Comparison of ENCODE assay signal across 21 mouse cellular contexts in the genomic region with DNA sequence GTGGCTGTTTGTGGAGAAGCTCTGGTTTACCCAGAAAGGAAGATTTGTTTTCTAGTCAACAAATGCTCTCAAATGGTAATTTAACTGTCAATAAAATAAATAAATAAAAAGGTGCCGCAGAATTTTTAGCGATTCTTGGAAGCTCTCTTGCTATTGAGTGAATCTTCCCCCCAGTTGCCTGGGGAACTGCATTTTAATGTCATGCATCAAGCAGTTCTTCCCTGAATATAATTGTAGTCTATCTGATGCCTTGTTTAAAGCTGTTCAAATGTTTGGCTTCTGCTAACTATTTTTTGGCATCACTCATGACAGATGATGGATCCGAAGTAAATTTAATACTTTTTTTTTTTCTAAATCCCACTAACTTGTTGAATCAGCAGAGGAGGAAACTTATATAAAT.
"Had no signal": no experiment of that assay in that cellular context is flagged by ENCODE, and none has a peak within 500 bp of the region (broad histone marks: within the 10 kb centered on the region; RNA-seq: fewer than 3 reads in every experiment).

No protein-coding gene starts in this region.

- H3K27ac ChIP-seq: kidney, embryonic 15.5 days; left cerebral cortex, adult 2 months; liver, embryonic 12.5 days; liver, embryonic 15.5 days; lung, embryonic 15.5 days; midbrain, embryonic 10.5 days; midbrain, embryonic 13.5 days; neural tube, embryonic 13.5 days; stomach, embryonic 15.5 days had no signal

- DNase-seq: kidney, adult 8-10 months; kidney, postnatal 10 days; kidney, postnatal 36 days; lung, adult 18-20 months; lung, postnatal 10 days; lung, postnatal 36 days; right cerebral cortex, postnatal 25 days; spleen, adult 18-20 months; thymus, postnatal 25 days had no signal

- H3K9ac ChIP-seq: kidney, embryonic 15.5 days; liver, embryonic 12.5 days; liver, embryonic 15.5 days; lung, embryonic 15.5 days; midbrain, embryonic 13.5 days; neural tube, embryonic 13.5 days; stomach, embryonic 15.5 days had no signal

- H3K9me3 ChIP-seq: kidney, embryonic 15.5 days; liver, embryonic 12.5 days; liver, embryonic 15.5 days; lung, embryonic 15.5 days; midbrain, embryonic 10.5 days; midbrain, embryonic 13.5 days; neural tube, embryonic 13.5 days; stomach, embryonic 15.5 days had no signal

- H3K27me3 ChIP-seq: kidney, embryonic 15.5 days; liver, embryonic 15.5 days; lung, embryonic 15.5 days; midbrain, embryonic 13.5 days; neural tube, embryonic 13.5 days; stomach, embryonic 15.5 days had no signal

- H3K4me1 ChIP-seq: kidney, embryonic 15.5 days; lung, embryonic 15.5 days; megakaryocyte, embryonic 14.5 days; midbrain, embryonic 10.5 days; midbrain, embryonic 13.5 days; neural tube, embryonic 13.5 days; stomach, embryonic 15.5 days had no signal

- H3K36me3 ChIP-seq: kidney, embryonic 15.5 days; liver, embryonic 12.5 days; liver, embryonic 15.5 days; lung, embryonic 15.5 days; midbrain, embryonic 10.5 days; midbrain, embryonic 13.5 days; neural tube, embryonic 13.5 days; stomach, embryonic 15.5 days had no signal

- H3K4me2 ChIP-seq: kidney, embryonic 15.5 days; liver, embryonic 12.5 days; liver, embryonic 15.5 days; lung, embryonic 15.5 days; midbrain, embryonic 13.5 days; neural tube, embryonic 13.5 days; stomach, embryonic 15.5 days had no signal

- ATAC-seq: liver, embryonic 12.5 days; midbrain, embryonic 13.5 days; midbrain, embryonic 16.5 days had no signal

- H3K4me3 ChIP-seq: kidney, embryonic 15.5 days; left cerebral cortex, adult 2 months; liver, embryonic 12.5 days; liver, embryonic 15.5 days; lung, embryonic 15.5 days; megakaryocyte, embryonic 14.5 days; midbrain, embryonic 10.5 days; midbrain, embryonic 13.5 days; myocyte; neural tube, embryonic 13.5 days; stomach, embryonic 15.5 days had no signal
